Mouse (Mus musculus) G1E (cell line): ENCODE measurements around the gene Hoxb6. TPM values are rescaled to one million over a fixed set of nuclear protein-coding genes. Genes with fewer than 3 reads are reported as not detected.

Experiments used
- ATAC-seq: 2 replicates; pipeline ENCODE4 v1.8.0; 2016; ENCODE audit warnings: mild to moderate bottlenecking; ENCODE audit not compliant: insufficient number of reproducible peaks, poor library complexity, low FRiP score, severe bottlenecking; ENCODE audit errors: extremely low read depth
- DNase-seq: peaks from one replicate; pipeline ENCODE4 v3.0.0; 2012; ENCODE audit warnings: low spot score
- H3K27me3 ChIP-seq: 2 replicates; pipeline ENCODE4 v1.6.1; 2012; ENCODE audit warnings: mild to moderate bottlenecking, low read length, inconsistent platforms; ENCODE audit not compliant: insufficient read depth
- H3K36me3 ChIP-seq: replicated peaks from 2 replicates; pipeline ENCODE3; 2012; ENCODE audit warnings: mild to moderate bottlenecking, inconsistent platforms
- H3K4me1 ChIP-seq: 2 replicates; pipeline ENCODE4 v1.6.1; 2012; ENCODE audit warnings: low read depth, low read length, inconsistent platforms, mixed read lengths; ENCODE audit not compliant: insufficient read depth
- H3K4me3 ChIP-seq: 2 replicates; pipeline ENCODE4 v1.5.1; 2012; ENCODE audit warnings: low read depth, mild to moderate bottlenecking, inconsistent platforms, low read length, moderate library complexity, mixed read lengths
- H3K9me3 ChIP-seq: replicated peaks from 2 replicates; pipeline ENCODE4 v1.6.1; 2012; ENCODE audit warnings: inconsistent platforms
- CTCF ChIP-seq: IDR thresholded peaks from 2 replicates; pipeline ENCODE4 v1.5.1; 2012; ENCODE audit warnings: low read depth, low read length, inconsistent platforms, mixed read lengths
- GATA1 ChIP-seq: IDR thresholded peaks from 2 replicates; pipeline ENCODE4 v1.6.1; 2012; ENCODE audit warnings: borderline replicate concordance, low read length, inconsistent platforms, mixed read lengths
- GATA2 ChIP-seq: IDR thresholded peaks from 2 replicates; pipeline ENCODE4 v1.6.1; 2012; ENCODE audit warnings: low read depth, low read length, inconsistent platforms, borderline replicate concordance
- POLR2AphosphoS5 ChIP-seq: IDR thresholded peaks from 2 replicates; pipeline ENCODE4 v1.6.1; 2012; ENCODE audit warnings: low read depth, low read length, inconsistent platforms; ENCODE audit not compliant: insufficient replicate concordance
- TAL1 ChIP-seq: conservative IDR thresholded peaks from 2 replicates; pipeline ENCODE4 v1.6.1; 2012; ENCODE audit warnings: low read depth, low read length, inconsistent platforms, mixed read lengths
- polyA plus RNA-seq: library from polyadenylated mRNA; stranded (reverse); fragments of >175 nt; gene quantifications from 2 replicates; pipeline ENCODE4 v1.2.3, GENCODE M21; 2012
- total RNA-seq, 2 experiments: library from RNA; stranded (forward) in 1 of 2; stranded (reverse) in 1 of 2; fragments of 200-1000 nt in 1 of 2; fragments of >200 nt in 1 of 2; fragmentation: Nextera tagmentation in 1 of 2; gene quantifications; 2 replicates each; pipeline ENCODE4 v1.2.3; 2014 to 2017

Hoxb6 gene
- total and polyA plus RNA-seq, 3 experiments, result 0.26 TPM; not detected in 2

GRCm38 (mm10) chr11:96255111-96255995 lies 36.9 kb upstream of the Hoxb6 start:
- peaks cover 30% of the 10 kb centered on the region for H3K27me3 ChIP-seq
- ATAC-seq, result no peak

GRCm38 (mm10) chr11:96255996-96256445 lies 36.3 kb upstream of the Hoxb6 start:
- ATAC-seq (no peak), DNase-seq (no peak)
- no peak overlapping the region for H3K4me3 ChIP-seq
- H3K9me3 ChIP-seq, result no peaks in the 10 kb centered on the region
- H3K4me1 ChIP-seq, result no peaks in the 10 kb centered on the region
- no peak for TF ChIP-seq TAL1
- no peak for TF ChIP-seq GATA1
- no peak for TF ChIP-seq GATA2
- no peak for TF ChIP-seq CTCF
- TF ChIP-seq POLR2AphosphoS5, result no peak
- H3K27me3 ChIP-seq, result peaks cover 28% of the 10 kb centered on the region
- no peaks in the 10 kb centered on the region for H3K36me3 ChIP-seq

More at GRCm38 (mm10) chr11:96255111-96255995, 36.9 kb upstream of the Hoxb6 start:
- Histone ChIP-seq H3K4me3 (no peak overlapping the region), H3K9me3 (no peaks in the 10 kb centered on the region), H3K4me1 (no peaks in the 10 kb centered on the region), H3K36me3 (no peaks in the 10 kb centered on the region)
- DNase-seq, result no peak
- no peak for TF ChIP-seq GATA2
- no peak for TF ChIP-seq POLR2AphosphoS5
- TF ChIP-seq TAL1, result no peak
- no peak for TF ChIP-seq GATA1
- no peak for TF ChIP-seq CTCF

GRCm38 (mm10) chr11:96257141-96257540 lies 35.1 kb upstream of the Hoxb6 start:
- no peak overlapping the region for H3K4me3 ChIP-seq
- no peaks in the 10 kb centered on the region for H3K4me1 ChIP-seq
- no peak for ATAC-seq
- TF ChIP-seq GATA1 (no peak), CTCF (no peak), TAL1 (no peak), GATA2 (no peak), POLR2AphosphoS5 (no peak)
- peaks cover 24% of the 10 kb centered on the region for H3K27me3 ChIP-seq
- H3K9me3 ChIP-seq, result no peaks in the 10 kb centered on the region
- no peaks in the 10 kb centered on the region for H3K36me3 ChIP-seq
- DNase-seq, result no peak

GRCm38 (mm10) chr11:96259038-96259437 lies 33.2 kb upstream of the Hoxb6 start:
- DNase-seq, result no peak
- H3K4me1 ChIP-seq, result no peaks in the 10 kb centered on the region
- TF ChIP-seq GATA2 (no peak), TAL1 (no peak), GATA1 (no peak), POLR2AphosphoS5 (no peak), CTCF (no peak)
- H3K9me3 ChIP-seq, result no peaks in the 10 kb centered on the region
- H3K36me3 ChIP-seq, result no peaks in the 10 kb centered on the region
- H3K4me3 ChIP-seq, result no peak overlapping the region
- peaks cover 34% of the 10 kb centered on the region for H3K27me3 ChIP-seq
- ATAC-seq, result no peak

GRCm38 (mm10) chr11:96259511-96259910 lies 32.8 kb upstream of the Hoxb6 start:
- H3K4me3 ChIP-seq, result no peak overlapping the region
- TF ChIP-seq GATA2, result no peak
- no peak for TF ChIP-seq GATA1
- no peak for TF ChIP-seq CTCF
- no peaks in the 10 kb centered on the region for H3K9me3 ChIP-seq
- no peaks in the 10 kb centered on the region for H3K36me3 ChIP-seq
- H3K4me1 ChIP-seq, result no peaks in the 10 kb centered on the region
- peaks cover 38% of the 10 kb centered on the region for H3K27me3 ChIP-seq
- no peak for DNase-seq
- ATAC-seq, result no peak

GRCm38 (mm10) chr11:96260310-96260970 lies 31.8 kb upstream of the Hoxb6 start:
- TF ChIP-seq GATA1 (no peak), TAL1 (no peak), GATA2 (no peak), CTCF (no peak), POLR2AphosphoS5 (no peak)
- H3K36me3 ChIP-seq, result no peaks in the 10 kb centered on the region
- no peak overlapping the region for H3K4me3 ChIP-seq
- H3K27me3 ChIP-seq, result peaks cover 41% of the 10 kb centered on the region
- DNase-seq (no peak), ATAC-seq (no peak)
- H3K9me3 ChIP-seq, result no peaks in the 10 kb centered on the region
- H3K4me1 ChIP-seq, result no peaks in the 10 kb centered on the region
